ENCODE assay signal across 23 mouse cellular contexts in the genomic region with DNA sequence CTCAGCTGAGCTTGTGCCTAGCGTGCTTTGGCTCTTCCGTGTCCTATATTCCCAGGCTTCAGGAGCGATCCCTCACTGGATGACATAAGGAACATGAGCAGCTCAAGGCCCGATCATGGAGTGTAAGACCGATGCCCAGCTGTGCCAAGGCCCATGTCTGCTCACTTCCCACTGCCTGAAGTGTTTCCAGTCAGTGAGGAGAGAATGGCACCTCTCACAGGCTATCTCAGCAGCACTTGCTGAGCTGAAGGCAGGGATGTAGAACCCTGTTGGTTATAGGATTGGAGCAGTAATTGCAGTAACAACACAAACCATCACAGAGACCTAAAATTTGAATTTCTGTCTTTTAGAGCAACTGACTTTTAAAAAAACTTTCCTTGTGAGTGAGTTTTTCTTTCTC.
"Had no signal": no experiment of that assay in that cellular context is flagged by ENCODE, and none has a peak within 500 bp of the region (broad histone marks: within the 10 kb centered on the region; RNA-seq: fewer than 3 reads in every experiment).

No protein-coding gene starts in this region.

- H3K27ac ChIP-seq: left cerebral cortex, adult 2 months; limb, embryonic 10.5 days; limb, embryonic 12.5 days; limb, embryonic 13.5 days; limb, embryonic 15.5 days; liver, embryonic 12.5 days; liver, embryonic 13.5 days; liver, embryonic 14.5 days; liver, embryonic 15.5 days; lung, embryonic 15.5 days; macrophage; midbrain, embryonic 10.5 days; midbrain, embryonic 12.5 days; midbrain, embryonic 15.5 days; neural tube, embryonic 12.5 days had no signal

- H3K4me3 ChIP-seq: left cerebral cortex, adult 2 months; limb, embryonic 10.5 days; limb, embryonic 12.5 days; limb, embryonic 13.5 days; limb, embryonic 15.5 days; liver, embryonic 12.5 days; liver, embryonic 13.5 days; liver, embryonic 15.5 days; lung, embryonic 15.5 days; megakaryocyte, embryonic 14.5 days; midbrain, embryonic 10.5 days; midbrain, embryonic 12.5 days; midbrain, embryonic 15.5 days; myocyte; neural tube, embryonic 12.5 days had no signal

- H3K27me3 ChIP-seq: limb, embryonic 12.5 days; limb, embryonic 13.5 days; limb, embryonic 15.5 days; liver, embryonic 12.5 days; liver, embryonic 13.5 days; liver, embryonic 15.5 days; lung, embryonic 15.5 days; megakaryocyte, embryonic 14.5 days; midbrain, embryonic 12.5 days; midbrain, embryonic 15.5 days; neural tube, embryonic 12.5 days had no signal

- H3K9ac ChIP-seq: limb, embryonic 12.5 days; limb, embryonic 13.5 days; limb, embryonic 15.5 days; liver, embryonic 12.5 days; liver, embryonic 13.5 days; liver, embryonic 14.5 days; liver, embryonic 15.5 days; liver, postnatal 0 days; lung, embryonic 14.5 days; lung, embryonic 15.5 days; midbrain, embryonic 12.5 days; midbrain, embryonic 15.5 days; neural tube, embryonic 12.5 days had no signal

- H3K4me1 ChIP-seq: limb, embryonic 10.5 days; limb, embryonic 12.5 days; limb, embryonic 13.5 days; limb, embryonic 15.5 days; liver, embryonic 12.5 days; liver, embryonic 13.5 days; liver, embryonic 15.5 days; lung, embryonic 15.5 days; midbrain, embryonic 12.5 days; midbrain, embryonic 15.5 days; neural tube, embryonic 12.5 days had no signal

- DNase-seq: liver; liver, embryonic 13.5 days; lung, adult 18-20 months; lung, adult 2 months had no signal

- H3K9me3 ChIP-seq: limb, embryonic 10.5 days; limb, embryonic 12.5 days; limb, embryonic 13.5 days; limb, embryonic 15.5 days; liver, embryonic 13.5 days; liver, embryonic 15.5 days; lung, embryonic 15.5 days; midbrain, embryonic 10.5 days; midbrain, embryonic 12.5 days; midbrain, embryonic 15.5 days; neural tube, embryonic 12.5 days had no signal

- H3K4me2 ChIP-seq: limb, embryonic 12.5 days; limb, embryonic 13.5 days; limb, embryonic 15.5 days; liver, embryonic 11.5 days; liver, embryonic 12.5 days; liver, embryonic 13.5 days; liver, embryonic 15.5 days; lung, embryonic 14.5 days; lung, embryonic 15.5 days; midbrain, embryonic 12.5 days; midbrain, embryonic 15.5 days; neural tube, embryonic 12.5 days had no signal

- H3K36me3 ChIP-seq: liver, embryonic 12.5 days; liver, embryonic 13.5 days; liver, embryonic 15.5 days had no signal
